Mouse (Mus musculus) G1E-ER4 (cell line): Measurements from ENCODE around the gene Prok2. TPM values are rescaled to one million over a fixed set of nuclear protein-coding genes. Genes with fewer than 3 reads are reported as not detected.

Experiments used
- GATA1 ChIP-seq: IDR thresholded peaks from one replicate; pipeline ENCODE4 v1.8.0; 2012; ENCODE audit warnings: low read length, inconsistent platforms
- polyA plus RNA-seq: library from polyadenylated mRNA; stranded (reverse); fragments of >175 nt; gene quantifications from 2 replicates; pipeline ENCODE4 v1.2.3, GENCODE M21; 2012

Gene Prok2
- polyA plus RNA-seq = not detected in 2 replicates

DNA sequence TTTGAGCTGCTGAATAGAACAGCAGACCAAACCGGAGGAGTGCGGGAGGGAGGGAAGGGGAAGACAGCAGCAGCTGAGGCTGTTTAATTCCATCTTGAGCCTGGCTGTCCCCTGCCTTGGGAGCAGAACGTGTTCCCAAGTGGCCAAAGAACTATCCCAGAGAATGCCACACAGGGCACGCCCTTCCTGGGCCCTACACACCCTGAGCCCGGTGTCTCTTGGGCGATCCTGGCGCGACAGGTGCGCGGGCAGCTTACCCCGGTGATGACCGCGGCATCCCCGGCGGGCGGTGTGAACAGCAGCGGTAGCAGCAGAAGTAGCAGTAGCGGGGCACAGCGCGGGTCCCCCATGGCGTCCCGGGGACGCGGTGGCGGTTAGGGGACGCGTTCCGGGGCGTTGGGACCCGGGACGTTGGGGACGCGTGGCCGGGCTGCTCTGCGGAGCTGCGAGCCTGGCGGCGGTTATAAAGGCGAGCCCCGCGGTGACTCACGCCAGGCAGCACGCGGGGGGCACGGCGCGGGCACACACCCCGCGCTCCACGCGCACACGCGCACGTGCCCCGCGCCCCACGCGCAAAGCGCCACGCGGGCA, at the start of gene Prok2:
Gene Prok2 (minus strand): TSS at position 422 of the 591 bp plus-strand sequence.
- no peak for TF ChIP-seq GATA1

DNA sequence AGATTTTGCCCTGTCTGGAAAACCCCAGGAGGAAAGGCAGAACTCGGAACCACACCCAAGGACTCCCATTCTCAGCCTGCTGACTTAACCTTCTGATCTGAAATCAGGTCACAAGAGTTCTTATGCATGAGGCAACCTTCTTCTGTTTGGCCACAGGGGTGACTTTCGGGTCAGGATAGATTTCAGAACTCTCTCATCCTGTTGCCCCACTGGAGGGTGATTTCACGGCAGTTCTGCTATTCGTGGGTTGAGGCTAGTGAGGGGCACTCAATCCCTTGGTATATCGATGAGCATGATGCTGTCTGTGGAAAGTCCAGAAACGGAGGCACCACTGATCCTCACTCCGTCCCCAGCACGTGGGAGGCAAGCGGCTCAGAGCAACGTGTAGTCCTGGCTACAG, 48.5 kb upstream of the Prok2 start:
- TF ChIP-seq GATA1 = no peak

GRCm38 (mm10) chr6:99768495-99768894, 42.3 kb upstream of the Prok2 start:
- no peak for TF ChIP-seq GATA1

DNA sequence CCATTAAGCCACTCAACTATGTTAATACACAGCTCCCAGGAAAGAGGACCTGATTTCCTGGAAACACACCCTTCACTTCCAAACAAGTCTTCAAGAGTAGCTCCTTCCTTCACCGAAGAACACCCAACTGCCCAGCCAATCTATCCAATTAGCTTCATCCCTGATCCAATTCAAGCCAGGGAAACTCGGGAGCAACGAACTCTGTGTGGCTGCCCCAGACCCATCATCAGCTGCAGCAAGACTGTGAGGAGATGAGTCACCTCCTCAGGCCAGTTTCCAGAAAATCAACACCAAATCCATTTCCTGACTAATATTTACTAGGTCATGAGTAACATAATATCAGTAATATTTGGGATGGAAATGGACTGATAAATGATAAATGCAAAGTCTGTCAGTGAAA, 38.7 kb upstream of the Prok2 start:
- TF ChIP-seq GATA1 = no peak

DNA sequence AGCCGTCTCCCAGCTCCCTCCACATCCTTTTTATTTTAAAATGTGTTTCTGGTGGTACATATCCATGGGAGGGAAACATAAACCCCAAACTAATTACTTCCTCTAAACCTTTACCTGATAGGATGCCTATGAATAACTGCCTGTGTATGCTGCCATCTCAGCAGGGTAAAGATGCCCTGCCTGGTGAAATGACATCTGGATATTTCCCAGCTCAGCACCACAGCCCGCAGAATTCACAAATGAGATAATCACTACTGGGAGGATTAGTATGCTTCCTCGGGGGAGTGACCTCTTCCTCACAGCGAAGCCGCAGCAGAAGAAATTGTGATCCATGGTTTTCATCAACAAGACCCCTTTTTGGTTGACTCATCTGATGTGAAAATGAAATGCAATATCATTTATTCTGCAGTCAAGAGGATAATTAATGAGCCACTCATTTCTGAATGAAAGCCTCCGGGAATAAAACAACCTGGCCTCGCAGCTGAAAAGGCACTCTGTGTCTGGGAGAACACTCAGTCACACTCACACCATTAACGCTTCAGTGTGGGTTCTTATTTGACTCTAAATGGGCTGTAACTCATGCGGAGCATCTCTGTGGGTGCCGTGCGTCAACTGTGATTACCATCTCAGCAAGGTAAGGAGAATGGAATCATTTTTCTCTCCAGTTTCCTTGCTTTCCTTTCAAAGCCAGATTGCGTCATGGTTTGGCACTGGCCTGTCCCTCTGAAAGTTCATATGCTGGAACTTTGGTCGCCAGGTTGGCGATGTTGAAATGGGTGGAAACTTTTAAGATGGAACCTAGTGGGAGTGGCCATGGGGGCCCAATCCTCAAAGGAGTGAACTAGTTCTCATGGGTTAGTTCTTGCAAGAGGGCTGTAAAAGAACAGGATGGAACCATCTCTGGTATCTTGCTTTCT, 36.1 kb upstream of the Prok2 start:
- TF ChIP-seq GATA1 = no peak

DNA sequence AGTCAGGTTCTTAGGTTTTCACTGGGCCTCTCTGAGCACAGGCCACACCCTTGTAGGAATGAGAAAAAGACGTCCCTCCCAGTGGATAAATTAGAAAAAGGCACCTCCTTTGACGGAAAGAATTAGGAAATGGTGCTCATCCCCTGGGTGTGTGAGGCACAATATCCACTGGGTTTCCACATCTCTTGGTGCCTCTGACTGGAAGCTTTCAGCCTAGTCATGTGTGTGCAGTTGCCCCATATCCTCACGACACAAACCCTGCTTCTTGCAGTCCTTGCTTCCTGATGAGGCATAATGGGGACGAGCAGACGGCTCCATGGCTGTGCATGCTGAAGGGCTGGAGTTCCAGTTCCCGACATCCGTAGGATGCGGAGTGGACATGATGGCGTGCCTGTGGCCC, 29.9 kb upstream of the Prok2 start:
- no peak for TF ChIP-seq GATA1

GRCm38 (mm10) chr6:99751308-99751707, 25.1 kb upstream of the Prok2 start:
- TF ChIP-seq GATA1 = no peak

GRCm38 (mm10) chr6:99746275-99746674, 20.1 kb upstream of the Prok2 start:
- no peak for TF ChIP-seq GATA1

- TF ChIP-seq GATA1 = no peak
Observed at GRCm38 (mm10) chr6:99742866-99743265, 16.7 kb upstream of the Prok2 start.

DNA sequence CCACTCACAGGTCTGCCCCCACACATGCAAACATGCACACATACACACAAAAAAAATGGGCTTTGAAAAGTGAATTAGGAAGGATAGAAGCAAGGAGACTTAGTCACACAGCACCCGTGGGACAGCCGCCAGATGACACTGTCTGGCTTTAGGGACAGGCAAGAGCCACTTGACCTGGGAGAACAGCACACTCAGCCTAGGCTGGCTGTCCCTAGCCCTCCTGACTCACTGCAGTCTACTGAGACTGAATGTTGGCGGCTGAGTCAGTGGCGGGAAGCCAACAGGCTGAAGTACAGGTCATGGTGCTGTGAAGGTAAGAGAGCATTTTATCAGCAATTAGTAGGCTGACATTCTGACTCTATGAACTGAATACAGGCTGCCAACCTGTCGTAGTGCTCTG, 8.5 kb upstream of the Prok2 start:
- TF ChIP-seq GATA1 = no peak

- TF ChIP-seq GATA1 = no peak
Observed at GRCm38 (mm10) chr6:99732673-99733072, 6.5 kb upstream of the Prok2 start.

DNA sequence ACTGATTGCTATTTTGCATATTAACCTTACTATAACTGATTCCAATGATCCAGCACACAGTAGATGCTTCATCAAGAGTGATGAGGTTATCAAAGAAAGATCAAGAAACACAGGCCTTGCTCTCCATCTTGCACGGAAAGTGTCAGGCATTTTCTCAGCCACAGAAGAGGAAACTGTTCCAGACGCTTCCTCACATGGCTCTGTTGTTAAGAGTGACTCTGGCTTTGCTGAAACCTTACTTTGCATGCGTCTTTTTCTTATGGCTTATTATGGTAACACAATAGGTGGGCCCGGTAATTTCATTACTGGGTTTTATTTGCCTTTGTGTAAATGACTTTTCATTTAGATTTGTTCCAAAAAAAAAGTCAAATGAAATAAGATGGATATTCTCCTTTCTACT, 5.7 kb upstream of the Prok2 start:
- no peak for TF ChIP-seq GATA1

DNA sequence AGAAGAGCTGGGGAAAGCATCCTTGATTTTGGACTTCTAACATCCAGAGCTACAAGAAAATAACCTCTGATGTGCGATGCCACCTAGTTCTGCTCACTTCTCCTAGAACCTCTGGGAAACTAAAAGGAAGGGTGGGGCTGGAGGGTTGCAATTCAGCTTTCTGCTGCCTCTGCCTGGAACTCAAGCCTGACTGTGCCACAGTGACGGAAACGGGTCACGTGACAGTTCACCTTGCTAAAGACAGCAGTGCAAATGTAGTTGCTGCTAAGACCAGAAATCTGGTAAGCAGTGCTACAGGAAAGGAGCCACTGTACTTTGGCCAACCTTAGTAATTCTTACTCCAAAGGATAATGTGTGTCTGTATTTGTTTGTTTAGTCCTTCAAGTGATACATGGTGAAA, 3.7 kb upstream of the Prok2 start:
- no peak for TF ChIP-seq GATA1

DNA sequence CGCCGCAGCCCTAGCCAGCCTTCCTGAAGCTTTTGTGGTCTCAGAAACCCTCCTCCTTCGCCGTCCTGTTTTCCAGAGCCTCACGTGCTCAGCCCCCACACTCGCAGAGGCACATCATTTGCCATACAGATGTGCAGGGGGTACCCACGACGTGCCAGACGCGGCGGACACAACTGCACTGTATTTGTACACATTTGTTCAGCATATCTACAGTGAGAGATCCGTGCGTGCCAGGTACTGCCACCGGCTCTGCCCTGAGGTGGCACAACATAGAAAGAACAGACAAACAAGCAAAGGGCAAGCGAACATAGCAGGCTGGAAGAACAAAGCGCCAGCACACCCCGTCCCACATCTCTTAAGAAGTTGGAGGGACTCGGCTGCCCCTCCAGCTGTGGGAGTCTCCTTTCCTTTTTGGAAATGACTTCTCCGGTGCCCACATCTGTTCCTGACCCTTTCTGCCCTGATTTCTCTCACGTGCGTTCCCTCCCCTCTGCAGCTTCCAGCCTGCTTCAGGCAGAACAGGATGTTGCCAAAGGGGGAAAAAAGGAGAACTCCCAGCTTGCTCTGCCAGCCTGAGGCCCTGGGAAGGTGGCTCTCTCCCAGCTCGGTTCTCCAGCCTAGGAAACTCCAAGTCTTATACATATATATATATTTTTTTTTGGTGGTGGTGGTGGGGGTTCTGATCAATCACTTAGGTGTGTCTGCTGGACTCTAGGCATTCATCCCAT, 548 bp upstream of the Prok2 start:
- TF ChIP-seq GATA1 = no peak

DNA sequence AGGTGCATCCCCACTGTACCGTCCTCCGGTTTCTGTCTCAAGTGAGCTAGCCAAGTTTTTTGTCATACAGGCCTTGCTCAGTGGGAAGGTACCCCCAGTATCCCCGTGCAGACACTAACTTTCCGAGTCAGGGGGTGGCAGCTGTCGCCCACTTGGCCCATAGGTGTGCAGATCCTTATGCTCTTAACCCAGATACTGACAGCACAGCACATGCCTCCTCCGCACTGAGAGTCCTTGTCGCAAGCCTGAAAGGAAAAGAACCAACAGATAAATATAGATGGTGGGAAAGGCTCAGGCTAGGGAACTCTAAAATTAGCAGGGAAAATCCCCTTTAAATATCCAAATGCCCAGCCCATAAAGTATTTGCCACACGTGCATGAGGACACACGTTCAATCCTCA, 3.8 kb downstream of the Prok2 start:
- TF ChIP-seq GATA1 = no peak

- TF ChIP-seq GATA1 = no peak
Observed at GRCm38 (mm10) chr6:99721032-99721431, 5.2 kb downstream of the Prok2 start.
